Mouse (Mus musculus) CH12.LX (cell line): Measurements from ENCODE around the gene 0610030E20Rik.

Experiments used
- JUND ChIP-seq: conservative IDR thresholded peaks from 2 replicates; pipeline ENCODE4 v1.6.1; 2011; ENCODE audit warnings: low read depth, low read length, improper control_type of control experiment
- MAX ChIP-seq: IDR thresholded peaks from 2 replicates; pipeline ENCODE4 v1.6.1; 2011; ENCODE audit warnings: low read length, improper control_type of control experiment
- POLR2A ChIP-seq: IDR thresholded peaks from 2 replicates; pipeline ENCODE4 v1.6.1; 2011; ENCODE audit warnings: low read depth, mild to moderate bottlenecking, improper control_type of control experiment, low read length
- SIN3A ChIP-seq: IDR thresholded peaks from 2 replicates; pipeline ENCODE4 v1.6.1; 2012; ENCODE audit warnings: low read length, improper control_type of control experiment, inconsistent platforms
- ZNF384 ChIP-seq: IDR thresholded peaks from 2 replicates; pipeline ENCODE4 v1.6.1; 2012; ENCODE audit warnings: low read depth, low read length, improper control_type of control experiment, inconsistent platforms

GRCm38 (mm10) chr6:72315384-72315783 is 31.7 kb upstream of the 0610030E20Rik start:
- no peak for TF ChIP-seq JUND
- no peak for TF ChIP-seq SIN3A
- no peak for TF ChIP-seq MAX
- TF ChIP-seq POLR2A, result no peak
- TF ChIP-seq ZNF384, result no peak
